Mouse (Mus musculus) G1E-ER4 (cell line): ENCODE measurements around the gene Hspd1. TPM values are rescaled to one million over a fixed set of nuclear protein-coding genes. Genes with fewer than 3 reads are reported as not detected.

Source experiments
- GATA1 ChIP-seq: IDR thresholded peaks from one replicate; pipeline ENCODE4 v1.8.0; 2012; ENCODE audit warnings: low read length, inconsistent platforms
- polyA plus RNA-seq: library from polyadenylated mRNA; stranded (reverse); fragments of >175 nt; gene quantifications from 2 replicates; pipeline ENCODE4 v1.2.3, GENCODE M21; 2012

The Hspd1 gene
- polyA plus RNA-seq, 1 experiment, result 135 TPM

DNA sequence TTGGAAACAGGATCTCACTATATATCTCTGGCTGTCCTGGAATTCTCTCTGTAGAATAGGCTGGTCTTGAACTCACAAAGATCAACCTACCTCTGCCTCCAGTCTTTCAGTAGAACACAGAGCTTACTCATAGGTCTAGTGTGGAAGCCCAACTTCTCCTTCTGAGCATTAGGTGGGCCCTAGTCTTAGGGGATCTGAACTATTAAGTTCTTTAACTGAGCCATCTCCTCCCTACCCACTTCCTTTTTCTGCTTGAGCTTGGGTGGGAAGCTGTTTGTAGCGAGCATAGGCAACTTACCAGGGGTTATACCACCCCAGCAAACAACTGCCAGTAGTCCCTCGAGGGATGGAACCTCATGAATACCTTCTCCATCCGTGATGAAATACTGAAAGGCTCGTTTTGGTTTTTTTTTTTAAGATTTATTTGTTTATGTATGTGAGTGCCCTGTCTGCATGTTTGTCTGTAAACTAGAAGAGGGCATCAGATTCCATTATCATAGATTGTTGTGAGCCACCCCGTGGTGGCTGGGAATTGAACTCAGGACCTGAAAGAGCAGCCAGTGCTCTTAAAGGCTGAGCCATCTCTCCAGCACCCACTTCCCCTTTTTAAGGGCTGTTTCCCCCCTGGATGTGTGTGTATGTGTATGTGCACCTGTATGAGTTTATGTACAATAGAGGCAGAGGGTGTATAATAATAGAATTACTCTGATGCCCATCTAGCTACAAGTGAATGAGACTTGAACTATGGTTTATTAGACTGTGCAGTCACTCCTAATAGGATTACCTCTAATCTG is 32.5 kb downstream of the Hspd1 start:
- TF ChIP-seq GATA1, result no peak

DNA sequence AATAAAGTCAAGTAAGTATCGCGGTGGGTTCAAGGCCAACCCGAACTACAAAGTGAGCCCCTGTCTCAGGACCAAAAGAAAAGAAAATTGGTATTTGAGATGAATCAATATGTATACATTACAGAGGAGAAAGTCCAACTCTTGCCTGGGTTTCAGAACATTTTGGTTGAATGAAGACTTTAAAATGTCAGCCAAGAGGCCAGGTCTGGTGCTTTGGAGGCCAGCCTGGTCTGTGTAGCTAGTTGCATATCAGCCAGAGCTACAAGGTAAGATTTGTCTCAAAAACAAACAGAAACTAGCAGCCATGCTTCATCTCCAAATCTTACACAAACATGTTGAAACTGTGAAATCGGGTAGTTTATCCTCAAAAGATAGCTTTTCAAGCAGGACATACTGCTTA is 34.4 kb downstream of the Hspd1 start:
- TF ChIP-seq GATA1, result no peak

DNA sequence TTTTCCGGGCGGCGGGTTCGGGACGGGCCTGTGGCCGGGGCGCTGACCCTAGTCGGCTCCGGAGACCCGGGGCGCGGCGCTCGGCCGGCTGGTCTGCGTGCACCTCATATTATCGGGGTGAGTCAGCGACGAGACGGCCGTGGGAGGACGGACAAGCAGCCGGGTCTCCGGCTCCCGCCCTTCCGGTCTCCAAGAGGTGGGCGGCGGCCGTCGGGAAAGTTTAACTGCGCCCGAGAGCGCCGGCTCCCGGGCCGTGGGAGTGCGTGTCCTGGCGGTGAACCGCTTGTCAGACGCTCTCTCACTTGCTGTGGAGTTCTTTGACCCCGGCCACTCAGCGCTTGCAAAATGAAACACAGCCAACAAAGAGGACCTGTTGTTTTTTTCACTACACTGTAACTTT is 35.0 kb downstream of the Hspd1 start:
- no peak for TF ChIP-seq GATA1

GRCm38 (mm10) chr1:55052355-55052953 is 35.6 kb downstream of the Hspd1 start, which contains the start of gene Coq10b:
Coq10b (plus strand) TSS chr1:55052770.
- TF ChIP-seq GATA1, result no peak

DNA sequence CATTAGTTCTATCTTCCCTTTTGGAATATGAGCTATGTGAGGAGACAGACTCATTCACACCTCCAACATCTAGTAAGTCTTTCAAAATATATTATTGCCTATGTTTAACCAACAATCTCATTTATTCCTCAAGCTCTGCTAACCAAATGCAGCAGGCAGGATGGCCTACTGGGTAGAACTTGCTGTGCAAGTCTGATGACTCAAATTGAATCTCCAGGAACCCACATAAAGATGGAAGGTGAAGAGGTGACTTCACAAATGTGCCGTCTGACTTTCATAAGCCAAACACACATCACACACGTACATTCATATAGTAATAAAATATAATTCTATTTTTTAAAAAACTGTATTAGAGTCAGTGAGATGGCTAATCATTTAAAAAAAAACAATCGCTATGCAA is 36.4 kb downstream of the Hspd1 start:
- TF ChIP-seq GATA1, result no peak

DNA sequence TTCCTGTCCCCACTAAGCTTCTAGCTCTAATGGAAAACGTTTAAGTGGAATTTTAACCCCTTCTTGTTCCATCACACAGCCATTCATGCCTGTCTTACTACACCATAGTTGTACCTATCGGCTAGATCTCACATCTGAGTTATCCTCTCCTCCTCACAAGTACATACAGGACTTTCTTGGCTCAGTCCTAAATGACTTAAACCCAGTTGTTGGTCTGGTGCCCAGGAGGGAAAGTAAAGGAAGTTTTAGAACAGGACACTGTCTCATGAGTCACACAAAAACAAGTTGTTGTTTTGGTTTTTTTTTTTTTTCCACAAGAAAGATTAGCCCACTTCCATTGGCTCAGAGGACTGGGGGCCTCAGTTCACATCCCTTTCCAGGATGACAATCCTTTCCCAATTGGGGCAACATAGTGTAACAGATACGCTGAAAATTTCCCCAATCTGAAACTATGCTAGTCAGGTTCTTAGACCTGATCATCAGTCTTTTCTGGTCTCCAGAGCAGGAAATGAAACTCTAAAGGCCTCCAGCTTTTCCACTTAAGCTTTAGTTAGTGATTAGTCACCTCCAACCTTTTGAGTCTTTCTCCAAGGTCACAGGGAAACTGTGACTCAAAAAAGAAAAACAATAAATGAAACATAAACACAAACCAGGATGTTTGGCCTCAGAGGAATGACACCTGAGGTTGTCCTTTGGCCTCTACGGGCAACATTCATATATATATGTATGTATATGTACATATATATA is 39.0 kb downstream of the Hspd1 start:
- no peak for TF ChIP-seq GATA1

DNA sequence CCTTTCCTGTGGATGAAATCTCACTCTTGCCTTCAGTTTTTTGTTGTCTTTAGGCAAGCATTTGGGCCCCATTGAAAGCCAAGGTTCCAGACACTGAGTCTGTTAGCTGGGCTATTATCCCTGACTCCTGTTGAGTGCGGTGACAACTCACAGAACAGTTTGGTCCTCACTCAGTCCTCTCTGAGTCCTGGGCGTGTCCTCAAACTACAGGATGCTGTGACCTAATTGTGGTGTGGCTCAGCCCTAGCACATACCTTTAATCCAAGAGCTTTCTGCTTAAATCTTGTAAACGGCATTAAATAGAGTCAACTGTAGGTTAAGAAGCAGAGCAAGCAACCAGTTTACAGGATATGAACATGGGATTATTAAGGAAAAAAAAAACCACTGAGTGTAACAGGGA is 44.9 kb downstream of the Hspd1 start:
- no peak for TF ChIP-seq GATA1

DNA sequence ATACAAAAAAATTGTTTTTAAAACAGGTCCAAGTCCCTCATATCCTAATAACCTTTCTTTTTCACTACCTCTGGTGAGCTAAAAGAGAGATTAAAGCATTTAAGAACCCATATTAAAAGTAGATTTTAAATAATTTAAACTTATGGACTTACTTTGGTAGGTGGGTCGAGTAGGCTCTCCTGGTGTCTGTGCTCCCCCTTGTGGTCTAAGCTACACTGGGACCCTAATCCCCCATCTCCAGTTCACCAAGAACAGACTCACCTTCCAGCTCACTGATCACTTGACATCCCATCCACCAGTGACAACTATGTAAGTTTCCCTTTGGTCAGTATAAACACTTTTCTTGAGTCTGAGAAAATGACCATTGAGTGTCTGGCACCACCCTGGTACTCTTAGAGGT is 45.8 kb downstream of the Hspd1 start:
- no peak for TF ChIP-seq GATA1

- no peak for TF ChIP-seq GATA1
These were observed 46.4 kb downstream of the Hspd1 start for GRCm38 (mm10) chr1:55041691-55042090.

- no peak for TF ChIP-seq GATA1
These were observed 48.1 kb downstream of the Hspd1 start for GRCm38 (mm10) chr1:55039944-55040343.

DNA sequence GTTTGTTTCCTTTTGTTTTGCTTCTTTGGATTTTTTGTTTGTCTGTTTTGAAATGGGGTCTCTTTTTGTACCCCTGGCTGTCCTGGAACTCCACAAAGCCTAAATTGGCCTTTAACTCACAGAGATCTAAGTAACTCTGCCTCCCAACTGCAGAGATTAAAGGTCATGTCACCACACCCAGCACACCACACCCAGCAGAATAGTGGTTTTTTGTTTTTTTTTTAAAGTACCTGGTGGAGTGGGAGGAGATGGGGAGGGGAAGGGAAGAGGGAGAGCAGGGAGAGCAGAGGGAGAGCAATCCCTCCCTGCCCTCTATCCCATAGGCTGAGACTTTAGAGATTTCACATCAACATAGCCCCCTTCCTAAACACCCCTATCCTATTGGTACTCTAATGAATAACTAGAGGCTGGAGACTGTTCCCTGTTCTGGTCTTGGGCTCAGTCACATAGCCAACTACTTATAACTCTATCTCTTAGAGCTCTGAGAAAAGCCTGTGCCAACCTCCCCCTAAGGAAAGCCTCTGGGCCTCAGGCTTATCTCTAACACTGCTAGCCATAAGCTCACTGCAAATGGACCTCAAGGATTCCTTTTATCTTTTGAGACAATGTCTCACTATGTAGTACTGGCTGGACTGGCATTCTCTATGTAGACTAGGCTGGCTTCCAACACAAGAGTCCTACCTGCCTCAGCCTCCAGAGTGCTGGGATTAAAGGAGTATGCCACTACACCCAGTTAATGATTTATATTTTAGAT is 56.8 kb downstream of the Hspd1 start:
- TF ChIP-seq GATA1, result no peak

DNA sequence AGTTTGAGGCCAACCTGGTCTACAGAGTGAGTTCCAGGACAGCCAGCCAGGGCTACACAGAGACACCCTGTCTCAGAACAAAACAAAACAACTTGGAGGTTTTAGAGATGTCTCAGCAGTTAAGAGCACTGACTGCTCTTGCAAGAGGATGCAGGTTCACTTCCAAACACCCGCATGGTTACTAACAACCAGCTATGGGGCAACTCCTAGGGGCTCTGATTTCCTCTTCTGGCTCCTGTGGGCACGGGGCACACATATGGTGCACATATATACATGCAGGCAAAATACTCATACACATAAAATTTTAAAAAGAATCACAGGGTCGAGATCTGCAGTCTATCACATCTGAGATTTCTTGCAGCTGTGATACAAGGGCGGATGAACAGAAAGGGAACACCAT is 58.6 kb downstream of the Hspd1 start:
- TF ChIP-seq GATA1, result no peak

DNA sequence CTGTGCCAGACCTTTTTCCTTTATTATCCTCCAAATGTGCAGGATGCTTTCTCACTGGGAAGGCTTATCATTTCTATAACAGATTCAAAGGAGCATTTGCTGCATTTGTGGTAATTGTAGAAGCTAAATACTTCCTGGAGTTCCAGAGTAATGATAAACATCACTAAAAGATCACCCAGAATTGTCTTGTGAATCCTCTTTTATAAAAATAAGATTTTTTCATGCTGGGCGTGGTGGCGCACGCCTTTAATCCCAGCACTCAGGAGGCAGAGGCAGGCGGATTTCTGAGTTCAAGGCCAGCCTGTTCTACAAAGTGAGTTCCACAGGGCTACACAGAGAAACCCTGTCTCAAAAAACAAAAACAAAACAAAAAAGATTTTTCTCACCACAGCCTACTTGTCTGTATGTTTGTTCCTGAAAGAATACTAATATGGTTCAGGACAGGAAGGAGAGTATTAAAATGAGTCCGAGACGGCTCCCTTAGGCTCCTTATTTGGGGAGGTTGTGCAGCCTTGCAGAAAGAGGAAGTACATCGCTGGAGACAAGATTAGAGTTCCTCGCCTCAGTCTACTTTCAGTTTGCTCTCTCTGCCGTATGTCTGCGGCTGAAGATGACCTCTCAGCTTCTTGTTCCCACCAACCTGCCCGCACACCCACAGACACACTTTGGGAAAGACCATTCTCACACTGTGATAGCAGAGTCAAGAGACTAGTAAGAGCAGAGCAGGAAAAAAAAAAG is 59.4 kb downstream of the Hspd1 start:
- no peak for TF ChIP-seq GATA1

- TF ChIP-seq GATA1, result no peak
These were observed 60.1 kb downstream of the Hspd1 start for GRCm38 (mm10) chr1:55027966-55028365.

Other genes with a start within 250 kb of the Hspd1 start
- not detected in 2 replicates for gene Ankrd44, start 161.9 kb downstream of the Hspd1 start, polyA plus RNA-seq
- 29.6 and 34.4 TPM in 2 replicates for gene Sf3b1, start 60.8 kb downstream of the Hspd1 start, polyA plus RNA-seq
- 3.6 and 6.6 TPM in 2 replicates for gene Coq10b, start 35.5 kb downstream of the Hspd1 start, polyA plus RNA-seq
- gene Hspe1, start 111 bp downstream of the Hspd1 start, polyA plus RNA-seq, result 169 and 223 TPM in 2 replicates
- 7.5 and 12.5 TPM in 2 replicates for gene Mob4, start 43.0 kb upstream of the Hspd1 start, polyA plus RNA-seq
- 0.03 TPM in 1 of 2 replicates, not detected in the other for gene Rftn2, start 138.5 kb upstream of the Hspd1 start, polyA plus RNA-seq
- gene Mars2, start 148.9 kb upstream of the Hspd1 start, polyA plus RNA-seq, result 3.8 and 4.1 TPM in 2 replicates